ENCODE assay signal across 30 mouse cellular contexts in genomic region chr6:8358782-8359181, GRCm38 (mm10).
DNase-seq lines count a peak whose midpoint lies in the region; ATAC-seq and TF ChIP-seq lines count a peak whose summit lies in the region.
"Had no signal": no experiment of that assay in that cellular context is flagged by ENCODE, and none has a peak within 500 bp of the region (broad histone marks: within the 10 kb centered on the region; RNA-seq: fewer than 3 reads in every experiment).

No protein-coding gene starts in this region.

- no peak for DNase-seq in midbrain, embryonic 11.5 days (ENCODE audit: low spot score, missing footprints)
- peak; percentile 43 for DNase-seq in brain, embryonic 14.5 days (ENCODE audit: low read depth)
- peak; percentile 83 for DNase-seq in retina, postnatal 1 day
- DNase-seq in left cerebral cortex, postnatal 10 days (ENCODE audit: extremely low spot score in 1 of 2, low spot score in 2 of 2) = no peak
- DNase-seq: adrenal gland, postnatal 10 days; adrenal gland, postnatal 36 days; B cell, adult 2 months; cerebellum, adult 11 months; cerebellum, adult 2 months; cerebellum, adult 9-11 months; cerebellum, postnatal 25 days; gastrocnemius, postnatal 36 days; heart, adult 2 months; heart, postnatal 14 days; heart, postnatal 4 days had no signal

- no peak for TF ChIP-seq CTCF in brain, embryonic 14.5 days (IDR thresholded peaks at IDR 0.05; ENCODE audit: borderline replicate concordance, extremely low read depth, insufficient read depth, insufficient read length)

- 18% methylated on average over 2 of the region's 2 CpGs for WGBS in midbrain, embryonic 11.5 days
- WGBS in midbrain, embryonic 16.5 days = 12% methylated on average over 2 of the region's 2 CpGs
- WGBS in midbrain, embryonic 15.5 days = 13% methylated on average over 2 of the region's 2 CpGs

- ATAC-seq in midbrain, embryonic 11.5 days (ENCODE audit: low FRiP score) = peak; percentile 48; the same call in 1 of the 2 replicates
- ATAC-seq in midbrain, embryonic 16.5 days = no peak
- peak; percentile 69; the same call in 1 of the 2 replicates for ATAC-seq in midbrain, embryonic 15.5 days (replicated peaks)
- no peak for ATAC-seq in megakaryocyte, adult 5-6 weeks (ENCODE audit: poor library complexity, severe bottlenecking)
- ATAC-seq: forebrain, embryonic 16.5 days; hindbrain, postnatal 0 days; Patski had no signal

- no peaks in the 10 kb centered on the region for H3K9me3 ChIP-seq in midbrain, embryonic 11.5 days (ENCODE audit: control insufficient read depth, low read length)
- no peaks in the 10 kb centered on the region for H3K9me3 ChIP-seq in midbrain, embryonic 16.5 days (replicated peaks; ENCODE audit: control insufficient read depth, low read length, poor library complexity, severe bottlenecking)
- H3K9me3 ChIP-seq in midbrain, embryonic 15.5 days = no peaks in the 10 kb centered on the region
- H3K9me3 ChIP-seq: embryonic facial prominence, embryonic 10.5 days; embryonic facial prominence, embryonic 13.5 days; forebrain, embryonic 12.5 days; G1E; heart, embryonic 10.5 days; heart, embryonic 13.5 days had no signal

- no peak overlapping the region for H3K4me3 ChIP-seq in midbrain, embryonic 11.5 days (ENCODE audit: low read depth, low read length)
- no peak overlapping the region for H3K4me3 ChIP-seq in midbrain, embryonic 16.5 days (ENCODE audit: low read depth, low read length)
- no peak overlapping the region for H3K4me3 ChIP-seq in midbrain, embryonic 15.5 days
- H3K4me3 ChIP-seq: embryonic facial prominence, embryonic 10.5 days; embryonic facial prominence, embryonic 13.5 days; erythroblast, embryonic 14.5 days; forebrain, embryonic 12.5 days; heart, adult 2 months; heart, embryonic 10.5 days; heart, embryonic 13.5 days had no signal

- no peak overlapping the region for H3K27ac ChIP-seq in midbrain, embryonic 11.5 days (ENCODE audit: low read depth, low read length)
- H3K27ac ChIP-seq in midbrain, embryonic 16.5 days (ENCODE audit: low read length) = no peak overlapping the region
- H3K27ac ChIP-seq in midbrain, embryonic 15.5 days = no peak overlapping the region
- H3K27ac ChIP-seq: embryonic facial prominence, embryonic 10.5 days; embryonic facial prominence, embryonic 13.5 days; forebrain, embryonic 12.5 days; heart, adult 2 months; heart, embryonic 10.5 days; heart, embryonic 13.5 days; hindbrain, embryonic 14.5 days; hindbrain, postnatal 0 days had no signal

- no peaks in the 10 kb centered on the region for H3K36me3 ChIP-seq in midbrain, embryonic 11.5 days (ENCODE audit: control insufficient read depth, insufficient read depth, low read length)
- H3K36me3 ChIP-seq in midbrain, embryonic 16.5 days (ENCODE audit: control insufficient read depth, insufficient read depth, low read length) = no peaks in the 10 kb centered on the region
- H3K36me3 ChIP-seq in midbrain, embryonic 15.5 days (replicated peaks) = no peaks in the 10 kb centered on the region
- H3K36me3 ChIP-seq: embryonic facial prominence, embryonic 10.5 days; embryonic facial prominence, embryonic 13.5 days; forebrain, embryonic 12.5 days; heart, embryonic 10.5 days; heart, embryonic 13.5 days had no signal

- no peaks in the 10 kb centered on the region; the same call in 1 of the 2 replicates for H3K4me1 ChIP-seq in midbrain, embryonic 11.5 days (ENCODE audit: control insufficient read depth, insufficient read depth, low read length)
- peaks cover 3% of the 10 kb centered on the region for H3K4me1 ChIP-seq in midbrain, embryonic 16.5 days (ENCODE audit: control insufficient read depth, insufficient read depth, low read length)
- peaks cover 5% of the 10 kb centered on the region for H3K4me1 ChIP-seq in midbrain, embryonic 15.5 days
- H3K4me1 ChIP-seq: embryonic facial prominence, embryonic 10.5 days; heart, embryonic 10.5 days; heart, embryonic 13.5 days had no signal

- no peak overlapping the region for H3K4me2 ChIP-seq in midbrain, embryonic 11.5 days
- H3K4me2 ChIP-seq in midbrain, embryonic 16.5 days (ENCODE audit: low read length) = no peak overlapping the region
- no peak overlapping the region for H3K4me2 ChIP-seq in midbrain, embryonic 15.5 days
- H3K4me2 ChIP-seq: embryonic facial prominence, embryonic 13.5 days; forebrain, embryonic 12.5 days; heart, embryonic 13.5 days; hindbrain, embryonic 14.5 days had no signal

- TF ChIP-seq POLR2A in brain, embryonic 14.5 days (IDR thresholded peaks at IDR 0.05; ENCODE audit: borderline replicate concordance, extremely low read depth, insufficient read depth, insufficient read length, poor library complexity, severe bottlenecking) = no peak

- no peak overlapping the region for H3K9ac ChIP-seq in midbrain, embryonic 11.5 days (ENCODE audit: low read length)
- no peak overlapping the region for H3K9ac ChIP-seq in midbrain, embryonic 16.5 days (ENCODE audit: low read depth, low read length)
- no peak overlapping the region for H3K9ac ChIP-seq in midbrain, embryonic 15.5 days
- H3K9ac ChIP-seq: embryonic facial prominence, embryonic 13.5 days; forebrain, embryonic 12.5 days; heart, embryonic 13.5 days; hindbrain, embryonic 14.5 days had no signal

- no peaks in the 10 kb centered on the region for H3K27me3 ChIP-seq in midbrain, embryonic 11.5 days (ENCODE audit: control insufficient read depth, insufficient read depth, low read length)
- H3K27me3 ChIP-seq in midbrain, embryonic 16.5 days (ENCODE audit: control insufficient read depth, insufficient read depth, low read depth, low read length) = no peaks in the 10 kb centered on the region
- H3K27me3 ChIP-seq in midbrain, embryonic 15.5 days (replicated peaks) = no peaks in the 10 kb centered on the region
- H3K27me3 ChIP-seq: CH12.LX; embryonic facial prominence, embryonic 13.5 days; forebrain, embryonic 12.5 days; heart, embryonic 13.5 days; Patski had no signal

- intact Hi-C loops in left cerebral cortex, postnatal 10 days (cut with DNase I) = no loop called here

Comparison
In these comparisons a context has a peak if more than half of its experiments do, and no peak if none do; other contexts are left out.
1. ATAC-seq: peak in midbrain, embryonic 11.5 days (single experiment) and midbrain, embryonic 15.5 days (single experiment); none in midbrain, embryonic 16.5 days (single experiment) and megakaryocyte, adult 5-6 weeks (single experiment).
2. DNase-seq: peak in brain, embryonic 14.5 days (single experiment) and retina, postnatal 1 day (single experiment); none in midbrain, embryonic 11.5 days (single experiment) and left cerebral cortex, postnatal 10 days (0 of 2).